Mouse (Mus musculus) forebrain, embryonic 16.5 days (tissue): Measurements from ENCODE around the gene Sept5. TPM values are rescaled to one million over a fixed set of nuclear protein-coding genes. Genes with fewer than 3 reads are reported as not detected.
A peak's percentile ranks its signal among the peaks of the same experiment; 100 is the strongest.

Experiments
- ATAC-seq: fragments of 200-750 bp; cut with Nextera tagmentation; 2 replicates; pipeline ENCODE4 v1.8.0; 2017; ENCODE audit warnings: mild to moderate bottlenecking, moderate library complexity
- H3K27ac ChIP-seq: fragments of 300-500 bp; sonication (generic); 2 replicates; pipeline ENCODE4 v1.5.1; 2014; ENCODE audit warnings: low read length, control low read depth
- H3K27me3 ChIP-seq: fragments of 300-500 bp; sonication (generic); replicated peaks from 2 replicates; pipeline ENCODE4 v1.6.1; 2014; ENCODE audit warnings: low read length; ENCODE audit not compliant: control insufficient read depth, insufficient read depth
- H3K36me3 ChIP-seq: fragments of 300-500 bp; sonication (generic); 2 replicates; pipeline ENCODE4 v1.6.1; 2014; ENCODE audit not compliant: control insufficient read depth, insufficient read depth
- H3K4me1 ChIP-seq: fragments of 300-500 bp; sonication (generic); replicated peaks from 2 replicates; pipeline ENCODE4 v1.6.1; 2014; ENCODE audit warnings: low read length; ENCODE audit not compliant: control insufficient read depth, insufficient read depth
- H3K4me2 ChIP-seq: fragments of 300-500 bp; sonication (generic); 2 replicates; pipeline ENCODE4 v1.6.1; 2014; ENCODE audit warnings: mild to moderate bottlenecking, low read length, control low read depth
- H3K4me3 ChIP-seq: fragments of 300-500 bp; sonication (generic); replicated peaks from 2 replicates; pipeline ENCODE4 v1.5.1; 2014; ENCODE audit warnings: mild to moderate bottlenecking, low read length, control low read depth
- H3K9ac ChIP-seq: fragments of 300-500 bp; sonication (generic); replicated peaks from 2 replicates; pipeline ENCODE4 v1.6.1; 2014; ENCODE audit warnings: low read depth, low read length, control low read depth
- H3K9me3 ChIP-seq: fragments of 300-500 bp; sonication (generic); 2 replicates; pipeline ENCODE4 v1.6.1; 2016; ENCODE audit warnings: low read length; ENCODE audit not compliant: control insufficient read depth
- WGBS: fragments of 180-500 bp; shearing (Covaris S2); extraction: QIAGEN DNeasy Blood & Tissue Kit; methylation state at CpG from one replicate; pipeline ENCODE4 v1.1.7; 2014; 5-methylcytosine and 5-hydroxymethylcytosine counted together
- polyA plus RNA-seq: library from polyadenylated mRNA; unstranded; fragments of >200 nt; fragmentation: Nextera tagmentation; extraction: Ambion mirVana; gene quantifications from 2 replicates; pipeline ENCODE4 v1.2.1, GENCODE M21; 2015

Gene Sept5
- polyA plus RNA-seq, 1 experiment from 2014 or later = 228 TPM

DNA sequence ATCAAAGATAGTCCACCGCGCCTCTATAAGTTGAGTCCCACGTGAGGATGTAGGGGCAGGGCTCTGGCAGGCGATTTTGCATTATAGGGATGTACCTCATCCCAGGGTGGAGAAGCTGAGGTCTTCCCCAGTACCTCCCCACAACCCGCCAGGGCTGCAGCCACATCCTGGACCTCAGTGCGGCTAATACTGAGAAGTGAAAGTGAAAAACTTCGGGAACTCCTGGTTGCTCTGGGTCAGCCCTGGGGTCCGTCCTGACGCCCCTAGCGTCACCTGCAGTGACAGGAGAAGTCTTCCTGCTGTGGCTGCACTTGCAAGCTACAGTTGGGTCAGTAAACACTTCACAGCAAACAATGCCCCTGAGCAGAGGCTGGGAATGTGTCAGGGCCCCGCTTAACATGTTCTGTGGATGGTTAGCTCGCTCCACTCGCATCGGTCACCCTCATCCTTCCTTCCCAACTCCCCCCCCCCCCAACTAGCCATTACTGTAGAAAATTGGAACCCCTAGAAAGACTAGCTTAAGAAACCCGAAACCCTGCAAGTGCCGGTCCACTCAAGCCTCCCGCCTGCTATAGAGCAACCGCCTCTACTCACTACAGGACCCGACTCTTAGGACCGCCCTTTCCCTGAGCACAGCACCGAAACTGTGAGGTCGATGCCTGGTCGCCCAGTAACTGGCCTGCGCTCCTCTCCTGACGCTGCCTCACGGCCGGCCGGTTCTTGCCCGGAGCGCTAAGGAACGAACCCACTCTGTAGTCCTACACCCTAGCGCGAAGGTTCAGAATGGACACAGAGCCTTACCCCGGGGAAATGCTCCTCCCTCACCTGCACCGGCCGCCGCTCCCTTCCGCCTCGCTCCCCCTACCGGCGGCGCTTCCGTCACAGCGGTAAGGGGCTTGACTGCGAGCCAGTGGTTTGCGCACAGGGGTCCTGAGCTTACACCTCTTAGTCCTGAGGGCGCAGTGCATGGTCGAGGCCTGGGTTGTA, 39.7 kb downstream of the Sept5 start, which contains the start of gene Tbx1:
Gene Tbx1 (minus strand): TSS at position 868 of the 987 bp plus-strand sequence.
- H3K4me3 ChIP-seq = peak within 1 kb of the TSS; percentile 21
- under 1% methylated on average over 46 of the region's 48 CpGs for WGBS
- ATAC-seq = no peak

DNA sequence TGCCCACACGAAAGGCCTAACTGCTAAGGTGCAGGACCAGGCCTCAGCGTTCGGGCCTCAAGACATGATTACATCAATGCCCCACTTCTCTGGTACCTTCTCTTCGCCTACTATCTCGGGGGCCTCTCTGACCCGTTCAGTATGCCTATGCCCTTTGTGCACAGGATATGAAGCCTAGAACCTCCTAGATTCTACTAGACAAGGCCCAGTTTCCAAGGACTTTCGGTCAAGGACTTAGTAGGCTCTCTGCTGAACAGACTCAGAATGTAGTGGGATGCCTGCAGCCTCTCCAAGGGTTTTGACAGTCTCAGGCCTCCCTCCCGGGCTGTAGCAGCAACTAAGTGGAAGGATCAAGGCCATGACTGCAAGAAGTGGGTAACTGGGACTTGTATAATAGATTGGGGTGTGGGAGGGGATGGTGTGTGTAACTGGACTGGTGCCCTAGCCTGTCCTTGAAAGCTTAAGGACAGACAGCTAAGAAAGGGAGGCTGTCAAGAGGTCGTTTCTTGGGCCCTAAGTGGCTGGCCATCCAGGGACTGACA, 40.6 kb downstream of the Sept5 start:
- 15% methylated on average over 9 of the region's 9 CpGs for WGBS

More for the DNA sequence above, 39.7 kb downstream of the Sept5 start, which contains the start of gene Tbx1:
- no peaks in the 10 kb centered on the region for H3K9me3 ChIP-seq
- peak within 1 kb of the TSS; percentile 38 for H3K4me2 ChIP-seq
- H3K36me3 ChIP-seq = no peaks in the 10 kb centered on the region
- no peak within 1 kb of the TSS for H3K9ac ChIP-seq
- H3K27ac ChIP-seq = no peak within 1 kb of the TSS
- peaks cover 26% of the 10 kb centered on the region for H3K4me1 ChIP-seq
- H3K27me3 ChIP-seq = peaks cover 69% of the 10 kb centered on the region

DNA sequence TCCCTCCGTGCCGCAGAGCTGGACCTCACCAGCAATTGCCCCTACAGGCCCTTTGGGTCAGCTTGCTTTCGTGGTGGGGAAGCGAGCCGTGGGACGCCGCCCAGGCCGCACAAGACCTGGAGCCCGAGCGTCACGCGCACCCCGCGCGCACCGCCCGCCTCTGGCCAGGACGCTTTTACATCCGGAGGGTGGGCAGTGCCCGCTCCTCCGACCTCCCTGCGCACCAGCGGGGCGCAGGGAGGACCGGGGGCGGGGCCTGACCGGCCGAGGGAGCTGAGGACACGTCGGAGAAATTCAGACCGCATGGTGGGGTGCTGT, 41.1 kb downstream of the Sept5 start:
- Histone ChIP-seq H3K9ac (no peak overlapping the region), H3K4me3 (no peak overlapping the region), H3K27me3 (peaks cover 83% of the 10 kb centered on the region), H3K9me3 (no peaks in the 10 kb centered on the region), H3K4me1 (peaks cover 26% of the 10 kb centered on the region), H3K36me3 (no peaks in the 10 kb centered on the region), H3K4me2 (no peak overlapping the region), H3K27ac (no peak overlapping the region)
- 3% methylated on average over 31 of the region's 31 CpGs for WGBS
- no peak for ATAC-seq

More for the DNA sequence above, 40.6 kb downstream of the Sept5 start:
- Histone ChIP-seq H3K4me1 (peaks cover 26% of the 10 kb centered on the region), H3K36me3 (no peaks in the 10 kb centered on the region), H3K27ac (no peak overlapping the region), H3K4me3 (no peak overlapping the region), H3K4me2 (no peak overlapping the region), H3K9ac (no peak overlapping the region), H3K27me3 (peaks cover 79% of the 10 kb centered on the region), H3K9me3 (no peaks in the 10 kb centered on the region)
- no peak for ATAC-seq

DNA sequence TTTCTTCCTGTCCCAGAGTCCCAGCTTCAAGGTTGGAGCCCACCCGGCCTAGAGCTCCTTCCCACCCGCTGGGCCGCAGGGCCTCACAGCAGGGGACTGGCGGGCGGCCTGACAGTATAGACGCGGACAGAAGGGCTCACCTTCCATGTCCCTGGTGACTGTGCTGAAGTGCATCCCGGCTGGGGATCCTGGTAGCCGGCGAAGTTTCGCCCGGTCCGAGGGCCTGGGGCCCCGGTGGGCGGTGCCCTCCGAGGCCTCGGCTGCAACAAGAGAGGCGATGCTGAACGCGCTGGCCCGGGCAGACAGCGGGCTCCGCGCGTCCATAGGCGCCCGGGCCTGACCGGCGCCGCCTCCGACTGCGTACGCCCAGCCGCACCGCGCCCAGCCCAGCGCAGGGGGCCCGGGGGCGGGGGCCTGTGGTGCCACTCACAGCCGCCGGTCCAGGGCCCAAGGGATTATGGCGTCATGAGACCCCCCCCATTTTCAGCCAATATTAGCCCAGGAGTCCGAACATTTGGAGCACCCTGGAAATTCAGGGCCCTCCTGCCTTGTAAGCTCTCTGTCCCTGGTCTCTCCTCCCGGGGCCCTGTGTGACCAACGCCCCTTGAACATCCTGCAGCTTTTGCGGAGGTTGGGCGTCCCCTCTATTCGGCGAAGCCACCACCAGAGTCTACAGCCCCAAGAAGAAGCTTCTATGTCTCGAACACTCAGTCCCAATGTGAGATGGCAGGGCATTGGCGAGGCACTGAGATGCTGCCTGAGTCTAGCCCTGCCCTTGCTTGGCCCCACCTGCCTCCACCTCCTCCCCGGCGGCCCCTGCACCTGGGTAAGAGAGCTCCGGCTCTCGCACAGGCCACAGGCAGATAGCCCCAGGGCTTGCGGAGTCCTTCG, 41.7 kb downstream of the Sept5 start:
- Histone ChIP-seq H3K9ac (no peak overlapping the region), H3K4me1 (peaks cover 26% of the 10 kb centered on the region), H3K36me3 (no peaks in the 10 kb centered on the region), H3K9me3 (no peaks in the 10 kb centered on the region), H3K27ac (no peak overlapping the region), H3K4me3 (no peak overlapping the region), H3K4me2 (no peak overlapping the region), H3K27me3 (peaks cover 85% of the 10 kb centered on the region)
- no peak for ATAC-seq
- under 1% methylated on average over 57 of the region's 57 CpGs for WGBS

DNA sequence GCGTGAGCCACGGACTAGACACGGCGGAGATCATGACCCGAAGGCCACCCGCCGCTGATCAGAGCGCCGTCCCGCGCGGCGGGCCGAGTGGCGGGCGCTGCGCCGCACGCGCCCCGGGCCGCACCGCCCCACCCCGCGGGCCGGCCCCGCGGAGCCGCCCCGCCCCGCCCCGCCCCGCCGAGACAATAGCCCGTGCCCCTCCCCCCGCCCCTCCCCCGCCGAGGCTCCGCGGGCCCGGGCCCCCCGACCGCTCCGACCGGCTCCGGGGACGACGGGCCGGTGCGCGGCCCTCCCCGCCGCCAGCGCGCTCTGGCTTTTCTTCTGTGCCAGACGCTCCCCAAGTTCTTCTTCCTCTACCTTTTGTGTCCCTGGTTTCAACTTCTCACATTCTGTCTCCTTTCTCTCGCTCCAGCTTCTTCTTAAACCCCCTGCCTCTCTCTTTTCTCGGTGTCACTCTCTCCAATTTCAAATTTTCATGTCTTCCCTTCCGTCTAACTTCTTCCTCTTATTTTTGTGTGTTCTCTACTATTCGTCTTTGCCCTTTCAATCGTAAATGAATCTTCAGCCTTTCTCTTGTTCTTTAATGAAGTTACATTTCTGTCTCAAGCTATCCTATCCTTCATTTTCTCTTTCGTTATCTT, 42.7 kb downstream of the Sept5 start:
- Histone ChIP-seq H3K4me2 (peak overlapping the region; percentile 52), H3K9me3 (no peaks in the 10 kb centered on the region), H3K9ac (no peak overlapping the region), H3K4me3 (peak overlapping the region; percentile 38), H3K4me1 (peaks cover 33% of the 10 kb centered on the region), H3K27me3 (peaks cover 90% of the 10 kb centered on the region), H3K36me3 (no peaks in the 10 kb centered on the region), H3K27ac (no peak overlapping the region)
- WGBS = 1% methylated on average over 12 of the region's 62 CpGs
- no peak for ATAC-seq

DNA sequence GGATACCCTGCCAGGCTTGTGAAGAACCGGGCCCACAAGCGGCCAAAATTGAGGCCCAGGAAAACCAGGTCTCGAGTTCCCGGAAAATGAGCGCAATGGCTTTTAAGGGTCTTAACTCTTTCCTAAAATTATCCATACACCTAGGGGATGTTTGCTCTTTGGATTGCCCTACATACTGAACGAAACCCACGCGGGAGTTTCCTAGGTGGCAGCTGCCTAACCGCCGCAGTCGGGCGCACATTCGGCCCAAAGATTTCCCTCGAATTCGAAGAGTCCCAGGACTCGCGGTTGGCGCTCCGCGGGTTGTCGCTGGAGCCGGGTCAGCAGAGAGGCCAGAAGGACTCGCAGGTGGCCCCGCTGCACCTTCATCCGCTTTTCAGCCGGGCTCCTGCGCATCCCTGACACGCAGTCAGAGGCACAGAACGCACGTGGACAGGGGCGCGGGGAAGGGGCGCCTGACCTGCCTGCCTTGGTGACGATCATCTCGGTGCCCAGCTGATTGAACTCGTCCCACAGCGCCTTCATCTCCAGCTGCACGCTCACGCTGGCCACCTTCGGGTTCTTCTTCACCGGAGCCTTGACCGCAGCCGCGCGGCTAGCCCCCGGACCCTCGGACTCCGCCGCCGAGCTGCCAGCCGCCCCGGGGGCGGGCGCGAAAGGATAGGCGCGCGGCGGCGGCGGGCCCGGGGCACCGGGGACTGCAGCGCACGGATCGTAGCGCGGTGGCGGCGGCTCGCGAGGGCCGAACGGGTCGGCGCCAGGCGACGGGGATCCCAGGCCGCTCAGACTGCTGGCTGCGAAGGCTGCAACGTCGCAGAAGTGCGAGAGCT, 43.5 kb downstream of the Sept5 start:
- Histone ChIP-seq H3K4me1 (peaks cover 35% of the 10 kb centered on the region), H3K4me2 (peak overlapping the region; percentile 52), H3K9me3 (no peaks in the 10 kb centered on the region), H3K36me3 (no peaks in the 10 kb centered on the region), H3K4me3 (peak overlapping the region; percentile 38), H3K9ac (no peak overlapping the region), H3K27ac (no peak overlapping the region), H3K27me3 (peaks cover 95% of the 10 kb centered on the region)
- no peak for ATAC-seq
- WGBS = 1% methylated on average over 77 of the region's 83 CpGs

DNA sequence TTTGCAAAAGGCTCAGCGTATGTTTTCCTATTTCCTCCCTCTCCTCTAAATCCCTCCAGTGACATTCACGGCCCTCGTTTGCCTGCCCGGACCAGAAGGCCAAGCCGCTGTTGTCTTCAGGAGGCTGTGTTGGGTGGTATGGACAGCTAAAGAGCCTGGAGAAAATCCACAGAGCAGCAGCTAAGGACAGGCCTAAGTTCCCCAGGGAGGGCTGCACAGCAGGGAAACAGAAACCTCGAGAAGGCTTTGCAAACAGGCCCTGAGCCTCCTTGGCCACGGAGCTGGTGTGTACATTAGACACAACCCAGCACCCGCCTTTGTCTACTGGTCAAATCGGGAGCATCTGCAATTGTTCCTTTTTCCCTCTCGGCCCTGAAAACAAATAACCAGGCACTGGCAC, 44.1 kb downstream of the Sept5 start:
- WGBS = 7% methylated on average over 10 of the region's 10 CpGs
- H3K9ac ChIP-seq = no peak overlapping the region
- H3K36me3 ChIP-seq = no peaks in the 10 kb centered on the region
- H3K27me3 ChIP-seq = peaks cover 95% of the 10 kb centered on the region
- no peak overlapping the region for H3K4me3 ChIP-seq
- ATAC-seq = no peak
- no peak overlapping the region for H3K4me2 ChIP-seq
- H3K9me3 ChIP-seq = no peaks in the 10 kb centered on the region
- peaks cover 37% of the 10 kb centered on the region for H3K4me1 ChIP-seq
- H3K27ac ChIP-seq = no peak overlapping the region

DNA sequence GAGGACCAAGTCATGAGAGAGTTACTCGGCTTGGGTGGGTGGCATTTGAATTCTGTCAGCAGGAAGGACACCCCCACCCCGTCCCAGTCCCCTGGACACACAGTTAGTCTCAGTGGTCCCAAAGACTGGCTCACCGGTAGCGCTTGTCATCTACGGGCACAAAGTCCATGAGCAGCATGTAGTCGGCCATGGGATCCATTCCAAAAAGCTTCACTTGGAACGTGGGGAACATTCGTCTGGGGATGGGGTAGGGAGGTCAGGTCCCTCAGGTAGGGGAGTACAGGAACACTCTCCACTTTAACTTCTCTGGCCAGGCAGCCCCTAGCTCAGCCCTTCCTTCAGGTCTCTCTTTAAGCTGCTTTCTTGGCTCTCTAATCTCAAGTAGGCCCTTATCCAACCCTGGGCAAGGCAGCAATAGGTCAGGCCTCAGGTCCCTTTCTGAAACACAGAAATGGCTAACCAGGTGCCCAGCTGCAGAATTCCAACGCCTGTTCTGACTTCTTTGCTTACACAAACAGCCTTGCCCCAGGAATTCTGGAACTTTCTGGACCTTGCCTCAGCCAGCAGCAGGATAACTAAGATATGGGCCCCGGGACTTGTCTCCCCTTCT, 44.7 kb downstream of the Sept5 start:
- no peak overlapping the region for H3K9ac ChIP-seq
- no peak overlapping the region for H3K4me2 ChIP-seq
- no peak for ATAC-seq
- H3K36me3 ChIP-seq = no peaks in the 10 kb centered on the region
- peaks cover 34% of the 10 kb centered on the region for H3K4me1 ChIP-seq
- peaks cover 95% of the 10 kb centered on the region for H3K27me3 ChIP-seq
- no peaks in the 10 kb centered on the region for H3K9me3 ChIP-seq
- WGBS = 12% methylated on average over 10 of the region's 10 CpGs
- H3K4me3 ChIP-seq = no peak overlapping the region
- H3K27ac ChIP-seq = no peak overlapping the region
